Mouse (Mus musculus): ENCODE data around the gene Tenm3. TPM values are rescaled to one million over a fixed set of nuclear protein-coding genes. Genes with fewer than 3 reads are reported as not detected.

Tenm3 gene
- total RNA-seq (2021) = 10 to 100 TPM; 62.2 to 70.6 TPM

- intact Hi-C loops (cut with DNase I) = loop anchor here (5.0 to 10.0 kb wide), 2 partner anchors 287 to 619 kb away; no protein-coding TSS in a partner anchor
- DNase-seq (ENCODE audit: low spot score in 2 of 2) = no peak
These were observed at the start of gene Tenm3 for GRCm38 (mm10) chr8:48843931-48844285. Gene Tenm3 (minus strand): TSS chr8:48843951.

DNA sequence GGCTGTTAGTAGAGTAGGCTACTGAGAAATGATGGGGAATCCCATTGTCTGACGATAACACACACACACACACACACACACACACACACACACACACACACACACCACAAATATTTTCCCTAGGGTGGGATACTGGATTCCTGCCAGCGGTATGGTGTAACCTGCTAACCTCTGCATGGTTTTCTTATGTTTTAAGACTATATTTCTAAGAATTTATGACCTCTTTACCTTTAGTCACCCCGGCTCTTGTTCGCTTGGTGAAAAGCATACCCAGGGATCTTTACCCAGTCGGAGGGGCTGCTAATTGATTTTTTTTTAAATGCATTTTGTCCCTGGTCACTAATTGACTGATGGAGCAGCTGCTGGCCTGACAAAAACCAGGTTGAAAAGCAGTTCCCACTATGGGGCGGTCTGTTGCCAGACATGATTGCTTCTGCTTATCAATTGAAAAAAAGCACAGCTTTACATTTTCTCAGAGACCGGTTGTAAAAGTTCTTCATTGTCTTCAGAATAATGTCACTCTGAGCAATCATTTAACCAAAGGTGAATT lies 46.5 kb upstream of the Tenm3 start:
- intact Hi-C loops (cut with DNase I) = no loop called here
- no peak for DNase-seq (ENCODE audit: low spot score in 2 of 2)

DNA sequence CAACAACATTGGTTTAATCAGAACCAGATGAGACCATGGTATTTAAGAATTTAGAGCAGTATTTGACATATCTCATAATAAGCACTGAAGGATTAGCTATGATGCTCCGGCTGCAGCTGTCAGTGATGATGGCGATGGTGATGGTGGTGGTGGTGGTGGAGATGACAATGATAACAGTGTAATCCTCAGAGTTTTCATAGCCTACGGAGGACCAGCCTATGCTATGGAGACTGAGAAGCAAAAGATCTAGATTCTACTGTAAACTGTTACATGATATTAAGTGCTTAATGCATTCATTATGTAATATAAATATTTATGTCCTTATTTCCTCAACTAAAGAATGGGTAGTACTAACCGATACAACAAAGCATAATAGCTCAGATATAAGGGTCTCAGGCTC lies 40.5 kb upstream of the Tenm3 start:
- intact Hi-C loops (cut with DNase I) = no loop called here
- DNase-seq (ENCODE audit: low spot score in 2 of 2) = no peak

- DNase-seq (ENCODE audit: low spot score in 2 of 2) = peak; percentile 18 to 71
These were observed 36.8 kb upstream of the Tenm3 start for GRCm38 (mm10) chr8:48880585-48880984.

GRCm38 (mm10) chr8:48865972-48866371 lies 22.2 kb upstream of the Tenm3 start:
- intact Hi-C loops (cut with DNase I) = no loop called here
- no peak for DNase-seq (ENCODE audit: low spot score in 2 of 2)

More at GRCm38 (mm10) chr8:48880585-48880984, 36.8 kb upstream of the Tenm3 start:
- intact Hi-C loops (cut with DNase I) = no loop called here

DNA sequence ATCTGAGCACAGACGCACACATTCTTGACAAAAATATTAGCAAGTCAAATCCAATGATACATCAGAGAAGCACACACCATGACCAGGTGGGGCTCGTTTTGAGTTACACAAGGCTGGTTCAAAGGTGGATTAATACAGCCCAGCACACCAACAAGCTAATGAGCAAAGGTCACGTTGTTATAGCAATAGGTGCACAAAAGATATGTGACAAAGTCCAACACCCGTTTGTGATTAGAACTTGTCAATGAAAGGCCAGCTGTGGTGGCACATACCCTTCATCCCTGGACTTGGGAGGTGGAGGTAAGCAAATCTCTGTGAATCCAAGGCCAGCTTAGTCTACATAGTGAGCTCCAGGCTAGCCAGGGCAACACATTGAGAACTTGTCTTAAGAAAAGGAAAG lies 21.7 kb upstream of the Tenm3 start:
- DNase-seq (ENCODE audit: low spot score in 2 of 2) = no peak
- intact Hi-C loops (cut with DNase I) = no loop called here

DNA sequence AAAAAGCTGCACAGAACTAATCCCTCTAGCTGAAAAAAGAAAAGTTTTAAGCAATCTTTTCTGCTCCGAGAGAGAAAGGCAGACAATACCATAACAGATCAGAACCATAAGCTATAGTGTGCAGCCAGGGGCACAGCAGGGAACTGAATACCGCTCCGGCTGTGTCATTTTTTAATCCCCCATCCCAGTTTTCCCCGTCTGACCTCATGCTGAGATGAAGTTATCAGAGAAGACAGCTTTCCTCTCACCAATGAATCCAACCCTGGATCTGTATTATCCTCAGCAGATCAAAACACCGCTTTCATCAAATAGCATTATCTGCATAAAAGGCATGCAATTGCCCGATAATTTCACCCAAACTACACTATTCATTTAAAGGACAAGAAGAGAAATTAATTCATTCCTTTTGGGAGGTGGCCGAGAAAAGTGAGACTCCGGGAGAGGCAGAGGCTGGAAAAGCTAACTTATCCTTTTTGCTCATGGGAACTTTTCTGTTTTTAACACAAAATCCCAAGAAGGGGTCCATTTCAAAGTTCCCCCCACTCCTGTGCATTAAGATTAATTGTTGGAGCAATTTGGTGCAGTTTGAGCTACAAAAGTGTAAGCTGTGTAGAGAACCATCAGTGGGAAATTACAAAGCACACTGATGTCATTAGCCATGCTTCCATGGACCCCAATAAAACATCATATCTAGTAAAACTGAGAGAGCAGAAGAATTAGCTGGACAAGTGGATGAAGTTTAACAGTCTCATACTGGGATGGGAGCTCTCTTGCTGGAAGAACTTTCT lies 6.7 kb upstream of the Tenm3 start:
- intact Hi-C loops (cut with DNase I) = no loop called here
- no peak for DNase-seq (ENCODE audit: low spot score in 2 of 2)

- no peak for DNase-seq (ENCODE audit: low spot score in 2 of 2)
- intact Hi-C loops (cut with DNase I) = loop anchor here (10.0 kb wide), 1 partner anchor 624 kb away; no protein-coding TSS in a partner anchor
These were observed 5.4 kb upstream of the Tenm3 start for GRCm38 (mm10) chr8:48849091-48849616.

DNA sequence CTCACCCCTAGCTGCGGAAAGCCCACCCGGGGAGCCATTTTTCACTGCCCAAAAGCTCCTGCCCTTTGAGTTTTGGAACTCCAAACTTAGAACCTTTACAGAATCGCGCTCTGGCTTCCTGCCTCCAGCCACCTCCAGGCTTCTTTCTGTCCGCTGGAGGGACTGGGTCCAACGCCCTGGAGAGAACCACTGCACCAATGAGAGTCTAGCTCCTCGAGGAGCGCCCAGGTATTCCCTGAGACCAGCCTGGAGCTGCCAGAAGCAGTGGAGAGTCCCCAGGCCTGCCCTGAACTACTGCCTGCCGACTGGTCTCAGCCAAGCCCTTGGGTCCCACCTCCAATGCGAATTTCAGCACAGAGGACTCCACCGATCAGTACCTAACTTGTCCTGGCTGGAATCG lies 1.2 kb upstream of the Tenm3 start:
- no peak for DNase-seq (ENCODE audit: low spot score in 2 of 2)
- intact Hi-C loops (cut with DNase I) = loop anchor here (5.0 to 10.0 kb wide), 2 partner anchors 288 to 620 kb away; no protein-coding TSS in a partner anchor

- DNase-seq (ENCODE audit: low spot score in 2 of 2) = no peak
- intact Hi-C loops (cut with DNase I) = loop anchor here (5.0 to 10.0 kb wide), 2 partner anchors 287 to 620 kb away; no protein-coding TSS in a partner anchor
These were observed 687 bp upstream of the Tenm3 start for GRCm38 (mm10) chr8:48844370-48844905.

- intact Hi-C loops (cut with DNase I) = loop anchor here (5.0 to 10.0 kb wide), 2 partner anchors 286 to 618 kb away; no protein-coding TSS in a partner anchor
- DNase-seq (ENCODE audit: low spot score in 2 of 2) = peak; percentile 55 to 60
These were observed 490 bp downstream of the Tenm3 start for GRCm38 (mm10) chr8:48842991-48843930.

DNA sequence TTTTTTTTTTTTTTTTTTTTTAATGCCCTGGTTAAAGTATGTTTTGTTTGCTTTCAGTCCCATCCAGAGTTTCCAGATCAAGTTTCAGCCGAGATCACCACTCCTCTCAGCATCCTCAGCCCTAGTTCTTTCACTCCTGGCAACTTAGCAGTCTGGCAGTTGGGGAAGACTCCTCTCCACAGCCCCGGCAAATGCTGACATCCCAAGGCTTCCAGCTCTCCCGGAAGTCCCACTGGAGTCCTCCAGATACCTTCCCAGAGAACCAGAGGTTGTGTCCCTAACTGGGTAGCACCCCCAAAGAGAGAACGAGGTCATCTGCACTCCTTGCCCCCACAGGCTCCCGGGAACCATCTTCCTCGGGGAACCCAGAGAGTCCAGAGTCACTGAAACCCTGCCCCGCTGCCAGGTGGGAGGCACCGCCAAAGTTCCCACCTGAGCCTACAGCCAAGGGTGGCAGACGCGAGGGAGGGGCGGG lies 1.2 kb downstream of the Tenm3 start:
- intact Hi-C loops (cut with DNase I) = loop anchor here (5.0 to 10.0 kb wide), 2 partner anchors 285 to 618 kb away; no protein-coding TSS in a partner anchor
- peak; percentile 22 to 32 for DNase-seq (ENCODE audit: low spot score in 2 of 2)

DNA sequence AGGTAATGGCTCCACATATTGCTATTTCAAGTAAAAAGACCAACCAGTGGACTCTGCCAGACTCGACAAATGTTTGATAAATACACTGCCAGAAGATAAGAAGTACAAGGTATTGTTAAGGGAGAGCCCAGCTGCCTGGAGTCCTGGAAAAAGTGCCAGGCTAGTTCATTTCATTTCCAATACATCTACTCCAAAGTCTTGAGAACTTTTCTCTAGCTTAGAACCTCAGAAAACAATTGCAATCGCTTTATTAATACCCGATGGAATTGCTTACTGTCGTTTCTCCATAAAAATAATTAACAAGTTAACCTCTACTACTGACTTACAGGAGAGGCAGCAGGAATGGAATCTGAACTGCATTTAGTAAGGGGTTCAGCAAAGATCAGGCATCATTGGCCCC lies 1.7 kb downstream of the Tenm3 start:
- intact Hi-C loops (cut with DNase I) = loop anchor here (5.0 to 10.0 kb wide), 2 partner anchors 285 to 617 kb away; no protein-coding TSS in a partner anchor
- DNase-seq (ENCODE audit: low spot score in 2 of 2) = no peak

GRCm38 (mm10) chr8:48835745-48836144 lies 8.0 kb downstream of the Tenm3 start:
- intact Hi-C loops (cut with DNase I) = no loop called here

GRCm38 (mm10) chr8:48827454-48827853 lies 16.3 kb downstream of the Tenm3 start:
- no peak for DNase-seq (ENCODE audit: low spot score in 2 of 2)
- intact Hi-C loops (cut with DNase I) = no loop called here

More at GRCm38 (mm10) chr8:48835745-48836144, 8.0 kb downstream of the Tenm3 start:
- DNase-seq (ENCODE audit: low spot score in 2 of 2) = no peak

GRCm38 (mm10) chr8:48825666-48826065 lies 18.1 kb downstream of the Tenm3 start:
- DNase-seq (ENCODE audit: low spot score in 2 of 2) = no peak
- intact Hi-C loops (cut with DNase I) = no loop called here

- intact Hi-C loops (cut with DNase I) = no loop called here
- DNase-seq (ENCODE audit: low spot score in 2 of 2) = no peak
These were observed 21.5 kb downstream of the Tenm3 start for GRCm38 (mm10) chr8:48822291-48822690.

DNA sequence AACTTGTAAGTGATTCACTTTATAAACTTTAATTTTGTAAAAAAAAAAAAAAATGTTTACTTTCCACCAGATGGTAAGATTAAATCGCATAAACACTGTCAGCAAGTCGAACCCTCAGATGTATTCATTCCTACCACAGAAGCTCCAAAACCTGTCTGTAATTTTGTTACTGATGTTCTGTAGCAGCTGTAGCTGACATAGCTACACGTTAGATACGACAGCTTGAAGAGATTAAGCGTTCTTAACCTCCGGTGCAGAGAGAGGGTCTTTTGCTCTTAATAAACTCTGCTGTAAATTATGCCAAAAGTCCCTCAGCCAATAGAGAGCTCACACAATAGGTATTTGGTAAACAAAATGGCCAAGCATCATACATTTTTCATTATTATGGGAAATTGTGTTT lies 23.8 kb downstream of the Tenm3 start:
- intact Hi-C loops (cut with DNase I) = no loop called here
- DNase-seq (ENCODE audit: low spot score in 2 of 2) = no peak

DNA sequence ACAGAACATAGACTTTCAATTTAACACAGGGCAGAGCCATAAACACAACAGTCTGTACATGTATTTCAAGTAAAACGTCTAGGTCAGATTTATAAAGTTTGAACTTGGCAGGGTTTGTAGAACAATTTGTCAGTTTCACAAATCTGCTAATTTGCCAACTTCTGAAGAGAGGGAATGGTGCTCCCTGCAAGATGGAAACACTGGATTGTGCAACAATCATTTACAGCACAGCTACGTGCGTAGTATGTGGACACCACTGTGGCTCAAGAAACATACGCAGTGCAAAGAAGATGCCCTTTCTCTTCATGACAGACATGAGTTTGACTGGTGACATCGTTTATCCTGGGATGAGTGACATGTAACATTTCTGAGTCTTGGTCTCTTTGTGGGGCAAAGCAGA lies 24.4 kb downstream of the Tenm3 start:
- intact Hi-C loops (cut with DNase I) = no loop called here
- no peak for DNase-seq (ENCODE audit: low spot score in 2 of 2)

Data from left cerebral cortex, postnatal 25 days (tissue).